Mouse (Mus musculus) embryonic facial prominence, embryonic 12.5 days (tissue): ENCODE data around the gene Ccdc63. TPM values are rescaled to one million over a fixed set of nuclear protein-coding genes. Genes with fewer than 3 reads are reported as not detected.

Source experiments
- ATAC-seq: fragments of 200-750 bp; cut with Nextera tagmentation; 2 replicates; pipeline ENCODE4 v1.8.0; 2017; ENCODE audit not compliant: insufficient number of reproducible peaks, insufficient read depth, low FRiP score, low TSS enrichment
- H3K27ac ChIP-seq: fragments of 300-500 bp; sonication (generic); 2 replicates; pipeline ENCODE4 v1.5.1; 2016; ENCODE audit warnings: mild to moderate bottlenecking
- H3K27me3 ChIP-seq: fragments of 300-500 bp; sonication (generic); 2 replicates; pipeline ENCODE4 v1.6.1; 2016; ENCODE audit warnings: mild to moderate bottlenecking, moderate library complexity
- H3K36me3 ChIP-seq: fragments of 300-500 bp; sonication (generic); 2 replicates; pipeline ENCODE4 v1.6.1; 2016; ENCODE audit warnings: mild to moderate bottlenecking
- H3K4me1 ChIP-seq: fragments of 300-500 bp; sonication (generic); 2 replicates; pipeline ENCODE4 v1.6.1; 2016
- H3K4me2 ChIP-seq: fragments of 300-500 bp; sonication (generic); replicated peaks from 2 replicates; pipeline ENCODE4 v1.6.1; 2016; ENCODE audit warnings: mild to moderate bottlenecking, moderate library complexity
- H3K4me3 ChIP-seq: fragments of 300-500 bp; sonication (generic); 2 replicates; pipeline ENCODE4 v1.5.1; 2016; ENCODE audit warnings: mild to moderate bottlenecking
- H3K9ac ChIP-seq: fragments of 300-500 bp; sonication (generic); 2 replicates; pipeline ENCODE4 v1.6.1; 2016; ENCODE audit warnings: mild to moderate bottlenecking, moderate library complexity
- H3K9me3 ChIP-seq: fragments of 300-500 bp; sonication (generic); 2 replicates; pipeline ENCODE4 v1.6.1; 2016; ENCODE audit warnings: mild to moderate bottlenecking, moderate library complexity
- WGBS: fragments of 180-500 bp; shearing (Covaris S2); methylation state at CpG from one replicate; pipeline ENCODE4 v1.1.7; 2016; 5-methylcytosine and 5-hydroxymethylcytosine counted together
- polyA plus RNA-seq: library from polyadenylated mRNA; unstranded; fragments of >200 nt; fragmentation: Nextera tagmentation; extraction: Ambion mirVana; gene quantifications from 2 replicates; pipeline ENCODE4 v1.2.1, GENCODE M21; 2016

Ccdc63 gene
- polyA plus RNA-seq, 1 experiment from 2014 or later, result not detected

DNA sequence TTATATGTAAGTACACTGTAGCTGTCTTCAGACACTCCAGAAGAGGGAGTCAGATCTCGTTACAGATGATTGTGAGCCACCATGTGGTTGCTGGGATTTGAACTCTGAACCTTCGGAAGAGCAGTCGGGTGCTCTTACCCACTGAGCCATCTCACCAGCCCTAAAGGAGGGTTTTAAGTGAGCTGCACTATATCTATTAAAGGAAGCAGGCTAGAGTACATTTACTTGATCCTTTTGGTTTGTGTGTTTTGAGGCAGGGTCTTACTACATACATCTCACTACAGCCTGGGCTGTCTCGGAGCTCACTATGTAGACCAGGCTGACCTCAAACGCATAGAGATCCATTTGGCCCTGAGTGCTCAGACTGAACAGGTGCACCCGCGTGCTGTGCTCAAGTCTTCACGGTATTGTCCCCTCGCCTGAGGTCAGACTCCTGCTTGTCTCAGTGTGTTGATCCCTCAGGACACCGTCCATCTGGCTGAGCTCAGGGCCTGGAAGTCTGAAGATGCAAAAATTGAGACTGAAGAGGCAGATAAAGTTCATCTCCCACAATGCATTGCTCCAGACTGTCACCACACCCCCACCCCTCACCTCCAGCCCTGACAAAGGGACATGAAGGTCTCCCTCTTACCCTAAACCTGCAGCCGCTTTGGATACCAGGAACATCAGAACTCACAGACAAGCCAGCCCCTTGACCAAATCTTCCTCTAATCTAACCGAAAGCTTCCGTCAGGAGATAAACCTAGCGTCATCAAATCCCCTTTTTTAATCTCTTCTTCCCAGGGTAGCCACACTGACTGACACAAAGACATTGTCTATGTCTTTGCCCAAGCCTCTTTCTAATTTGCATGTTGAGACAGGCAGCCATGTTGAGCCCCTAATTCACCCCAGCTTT, 6.0 kb downstream of the Ccdc63 start:
- 87% methylated on average over 14 of the region's 14 CpGs for WGBS
- Histone ChIP-seq H3K4me1 (peaks cover 15% of the 10 kb centered on the region), H3K9ac (no peak overlapping the region), H3K36me3 (no peaks in the 10 kb centered on the region), H3K4me2 (no peak overlapping the region), H3K27me3 (peaks cover 5% of the 10 kb centered on the region; the same call in 1 of the 2 replicates), H3K9me3 (no peaks in the 10 kb centered on the region), H3K27ac (no peak overlapping the region), H3K4me3 (no peak overlapping the region)
- no peak for ATAC-seq

DNA sequence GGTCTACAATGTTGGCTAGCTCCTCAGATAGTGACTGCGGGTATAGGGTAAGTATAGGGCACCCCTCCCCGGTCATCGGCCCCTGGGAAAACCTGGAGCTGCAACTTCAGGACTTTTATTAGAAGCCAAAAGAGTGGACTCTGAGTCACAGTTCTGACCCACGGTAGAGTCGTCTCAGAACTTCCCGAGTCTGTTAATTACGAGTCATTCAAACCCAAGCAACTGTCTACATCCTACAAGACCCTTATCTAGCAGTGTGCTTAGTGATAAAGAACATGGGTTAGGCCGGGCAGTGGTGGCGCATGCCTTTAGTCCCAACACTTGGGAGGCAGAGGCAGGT, 7.6 kb downstream of the Ccdc63 start:
- no peaks in the 10 kb centered on the region for H3K9me3 ChIP-seq
- no peak overlapping the region for H3K27ac ChIP-seq
- no peaks in the 10 kb centered on the region for H3K36me3 ChIP-seq
- peaks cover 5% of the 10 kb centered on the region; the same call in 1 of the 2 replicates for H3K27me3 ChIP-seq
- ATAC-seq, result no peak
- no peak overlapping the region for H3K9ac ChIP-seq
- no peak overlapping the region for H3K4me3 ChIP-seq
- H3K4me1 ChIP-seq, result peaks cover 18% of the 10 kb centered on the region
- H3K4me2 ChIP-seq, result no peak overlapping the region
- 89% methylated on average over 9 of the region's 9 CpGs for WGBS

DNA sequence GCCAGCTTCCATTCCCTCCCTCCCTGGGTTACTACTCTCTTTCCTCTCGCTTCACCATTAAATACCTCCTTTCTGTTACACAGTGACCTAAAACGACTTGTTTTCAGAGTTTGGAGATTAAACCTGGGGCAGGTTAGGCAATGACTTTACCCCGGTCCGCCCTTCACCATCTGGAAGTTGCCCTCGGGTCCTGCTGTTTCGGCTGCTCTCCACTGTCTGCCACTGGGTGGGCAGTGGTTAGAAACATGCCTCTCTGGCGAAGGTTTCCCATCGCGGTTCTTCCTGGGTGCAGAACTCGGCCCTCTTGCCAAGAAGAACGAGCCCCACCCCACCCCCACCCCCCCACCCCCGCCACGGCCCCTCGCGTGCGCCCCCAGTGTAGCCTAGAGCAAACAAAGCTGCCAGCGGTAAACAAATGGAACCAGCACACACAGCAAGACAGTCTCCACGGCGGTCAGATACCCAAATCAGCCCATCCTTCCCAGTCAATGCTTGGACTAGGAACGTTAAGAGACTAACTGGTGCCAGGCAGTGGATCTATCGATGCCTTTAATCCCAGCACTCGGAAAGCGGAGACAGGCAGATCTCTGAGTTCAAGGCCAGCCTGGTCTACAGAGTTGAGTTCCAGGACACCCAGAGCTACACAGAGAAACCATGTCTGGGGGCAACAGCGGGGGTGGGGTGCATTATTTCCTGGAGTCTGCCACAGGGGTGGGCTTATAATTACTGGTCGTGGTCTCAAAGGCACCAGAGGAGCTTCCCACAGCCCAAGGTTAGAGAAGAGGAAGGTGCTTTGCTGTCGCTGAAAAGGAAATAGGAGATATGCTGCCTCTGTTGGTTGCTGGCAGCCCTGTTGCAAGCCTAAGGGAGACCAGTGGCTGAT, 8.2 kb downstream of the Ccdc63 start:
- ATAC-seq, result no peak
- WGBS, result 20% methylated on average over 26 of the region's 26 CpGs
- Histone ChIP-seq H3K36me3 (no peaks in the 10 kb centered on the region), H3K4me3 (peak overlapping the region; percentile 31), H3K4me2 (peak overlapping the region; percentile 73), H3K4me1 (peaks cover 18% of the 10 kb centered on the region), H3K9ac (no peak overlapping the region), H3K27me3 (peaks cover 5% of the 10 kb centered on the region; the same call in 1 of the 2 replicates), H3K9me3 (no peaks in the 10 kb centered on the region), H3K27ac (no peak overlapping the region)

DNA sequence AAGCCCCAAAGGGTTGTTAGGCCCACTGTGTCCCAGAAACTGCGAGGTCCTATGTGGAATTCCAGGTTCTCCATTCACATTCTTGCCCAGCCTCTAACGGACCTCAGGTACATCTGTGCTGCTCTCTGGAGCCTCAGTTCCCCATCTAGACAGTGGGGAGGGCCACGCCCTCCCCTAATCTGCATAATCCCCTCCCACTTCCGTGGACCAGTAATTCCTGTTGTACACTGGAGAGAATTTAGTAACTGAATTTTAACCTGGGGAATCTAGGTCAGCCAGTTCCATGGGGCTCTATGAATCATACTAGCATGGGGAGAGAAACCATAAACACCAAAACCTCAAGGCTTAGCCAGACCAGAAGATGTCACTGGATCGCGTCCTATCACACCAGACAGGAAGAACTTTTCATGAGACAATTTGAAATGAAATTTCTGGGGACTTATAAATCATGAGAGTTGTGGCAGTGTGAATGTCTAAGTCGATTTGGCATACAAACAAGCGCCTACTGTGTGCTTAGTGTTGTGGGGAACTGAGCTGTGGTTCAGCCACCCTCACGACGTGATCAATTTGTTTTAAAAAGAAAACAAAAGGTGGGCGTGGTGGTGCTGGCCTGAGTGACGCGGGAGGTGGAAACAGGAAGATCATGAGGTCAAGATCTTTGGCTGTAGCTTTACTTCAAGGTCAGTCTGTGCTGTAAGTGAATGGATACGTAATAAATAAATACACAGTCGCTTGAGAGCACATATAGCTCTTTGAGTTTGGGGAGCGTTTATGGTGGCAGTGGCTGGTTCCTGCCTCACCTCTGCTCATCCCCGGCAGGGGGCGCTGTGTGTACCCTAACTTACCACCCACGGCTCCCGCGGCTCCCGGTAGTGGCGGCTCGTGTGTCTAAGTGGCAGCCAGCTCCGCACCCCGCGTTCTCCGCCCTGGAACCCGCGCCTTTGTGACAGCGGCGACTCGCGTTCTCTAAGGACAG, 9.3 kb downstream of the Ccdc63 start:
- peak overlapping the region; percentile 73 for H3K4me2 ChIP-seq
- peak overlapping the region; percentile 31 for H3K4me3 ChIP-seq
- H3K27ac ChIP-seq, result no peak overlapping the region
- no peaks in the 10 kb centered on the region for H3K36me3 ChIP-seq
- H3K9me3 ChIP-seq, result no peaks in the 10 kb centered on the region
- H3K9ac ChIP-seq, result peak overlapping the region; percentile 40; the same call in 1 of the 2 replicates
- H3K27me3 ChIP-seq, result peaks cover 5% of the 10 kb centered on the region; the same call in 1 of the 2 replicates
- ATAC-seq, result no peak
- 10% methylated on average over 33 of the region's 34 CpGs for WGBS
- peaks cover 18% of the 10 kb centered on the region for H3K4me1 ChIP-seq

DNA sequence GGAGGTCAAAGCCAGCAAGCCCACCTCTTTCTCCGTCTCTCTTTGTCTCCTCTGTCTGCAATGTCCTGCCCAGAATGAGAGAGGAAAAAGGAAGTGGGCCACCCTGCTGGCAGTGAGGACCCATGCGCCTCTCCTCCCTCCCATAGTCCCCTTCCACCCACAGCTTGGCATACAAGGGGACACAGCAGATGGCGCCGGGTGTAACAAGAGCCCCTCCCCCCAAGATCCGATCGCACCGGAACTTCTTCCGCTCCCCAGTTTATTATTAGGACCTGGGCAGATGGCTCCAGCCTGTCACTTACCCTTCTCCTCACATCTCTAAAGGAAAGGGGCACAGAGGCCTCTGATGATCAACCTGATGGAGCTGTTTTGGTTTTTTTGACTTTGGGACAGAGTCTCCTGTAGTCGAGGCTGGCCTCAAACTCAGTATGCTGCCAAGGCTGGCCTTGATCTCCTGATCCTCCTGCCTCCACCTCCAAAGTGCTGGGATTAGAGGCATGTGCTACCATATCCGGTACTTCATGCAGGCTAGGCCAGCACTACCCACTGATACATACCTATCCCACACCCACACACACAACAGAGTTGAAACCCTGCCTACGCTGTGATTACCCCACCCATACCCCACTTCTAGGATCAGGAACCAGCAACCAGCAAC, 10.2 kb downstream of the Ccdc63 start:
- 85% methylated on average over 11 of the region's 11 CpGs for WGBS
- no peak overlapping the region for H3K27ac ChIP-seq
- peaks cover 5% of the 10 kb centered on the region; the same call in 1 of the 2 replicates for H3K27me3 ChIP-seq
- no peaks in the 10 kb centered on the region for H3K36me3 ChIP-seq
- no peak for ATAC-seq
- no peaks in the 10 kb centered on the region for H3K9me3 ChIP-seq
- H3K9ac ChIP-seq, result no peak overlapping the region
- no peak overlapping the region for H3K4me3 ChIP-seq
- H3K4me1 ChIP-seq, result peaks cover 18% of the 10 kb centered on the region
- no peak overlapping the region for H3K4me2 ChIP-seq

DNA sequence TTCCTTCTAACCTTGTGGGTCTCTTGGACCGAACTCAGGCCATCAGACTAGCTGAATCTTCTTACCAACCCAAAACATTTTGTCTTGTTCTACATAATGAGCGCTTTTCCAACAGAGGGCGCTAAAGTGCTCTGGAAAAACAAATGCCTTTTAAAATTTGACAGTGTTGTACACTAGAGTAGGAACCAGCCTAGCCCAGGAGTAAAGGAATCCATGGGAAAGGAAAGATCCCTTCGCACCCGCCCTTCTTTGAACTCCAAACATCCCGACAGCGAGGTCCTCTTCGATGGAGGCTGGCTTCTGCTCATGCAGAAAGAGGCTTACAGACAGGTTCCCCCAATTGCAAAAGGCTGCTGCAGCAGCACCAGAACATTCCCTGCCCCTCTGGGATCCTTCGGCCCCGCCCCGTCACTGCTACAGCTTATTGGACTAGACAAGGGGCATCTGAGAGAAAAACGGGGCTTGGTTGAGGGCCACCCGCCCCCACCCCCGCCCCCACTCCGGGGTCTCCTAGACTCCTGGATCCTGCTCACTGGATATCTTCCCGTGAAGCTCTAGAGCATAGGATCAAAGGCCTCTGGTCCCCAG, 11.5 kb downstream of the Ccdc63 start:
- Histone ChIP-seq H3K27ac (no peak overlapping the region), H3K4me2 (0 out of 2 replicates have a peak overlapping the region, but pooled peaks have one; percentile 10), H3K27me3 (peaks cover 5% of the 10 kb centered on the region; the same call in 1 of the 2 replicates), H3K4me3 (no peak overlapping the region), H3K9me3 (no peaks in the 10 kb centered on the region), H3K4me1 (peaks cover 18% of the 10 kb centered on the region), H3K9ac (no peak overlapping the region), H3K36me3 (no peaks in the 10 kb centered on the region)
- 36% methylated on average over 16 of the region's 16 CpGs for WGBS
- no peak for ATAC-seq

DNA sequence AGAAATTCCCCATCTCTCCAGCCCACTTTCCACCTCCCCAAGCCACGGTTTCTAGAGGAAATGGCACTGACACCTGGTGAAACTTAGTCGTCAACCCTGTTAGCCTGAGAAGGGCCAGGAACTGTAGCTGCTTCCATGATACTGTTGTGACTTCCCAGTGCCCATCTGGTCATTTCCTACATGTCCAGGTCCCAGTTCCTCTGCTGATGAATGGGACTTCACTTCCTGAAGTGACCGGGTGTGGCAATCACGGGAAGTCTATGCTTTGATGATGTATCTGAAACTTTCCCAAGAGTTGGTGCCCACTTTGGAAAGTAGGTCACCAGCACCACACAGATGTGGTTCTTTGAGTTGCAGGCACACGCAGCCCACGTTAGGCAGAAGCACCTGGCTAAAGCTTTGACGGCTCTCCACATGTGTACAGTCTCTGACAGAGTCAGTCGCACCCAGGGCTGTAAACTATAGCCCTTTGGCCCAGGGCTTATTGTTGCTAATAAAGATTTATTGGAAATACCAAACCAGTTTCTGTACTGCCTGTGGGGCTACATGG, 15.3 kb downstream of the Ccdc63 start:
- no peak overlapping the region for H3K27ac ChIP-seq
- no peaks in the 10 kb centered on the region for H3K9me3 ChIP-seq
- no peaks in the 10 kb centered on the region for H3K27me3 ChIP-seq
- no peak overlapping the region for H3K4me2 ChIP-seq
- H3K9ac ChIP-seq, result no peak overlapping the region
- H3K4me3 ChIP-seq, result no peak overlapping the region
- peaks cover 3% of the 10 kb centered on the region; the same call in 1 of the 2 replicates for H3K4me1 ChIP-seq
- WGBS, result 79% methylated on average over 8 of the region's 8 CpGs
- no peaks in the 10 kb centered on the region for H3K36me3 ChIP-seq
- ATAC-seq, result no peak

DNA sequence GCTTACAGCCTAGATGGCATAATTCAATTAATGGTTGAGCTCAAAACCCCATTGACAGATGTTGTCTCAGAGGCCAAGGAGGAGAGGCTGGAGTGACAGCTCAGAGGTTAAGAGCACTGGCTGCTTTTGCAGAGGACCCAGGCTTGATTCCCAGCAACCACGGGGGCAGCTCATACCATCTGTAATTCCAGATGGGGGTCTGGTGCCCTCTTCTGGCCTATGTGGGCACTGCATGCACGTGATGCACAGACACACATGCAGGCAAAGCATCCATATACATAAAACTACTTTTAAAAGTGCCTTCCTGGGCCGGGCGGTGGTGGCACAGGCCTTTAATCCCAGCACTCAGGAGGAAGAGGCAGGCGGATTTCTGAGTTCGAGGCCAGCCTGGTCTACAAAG, 24.4 kb downstream of the Ccdc63 start:
- 0 out of 2 replicates have a peak, but pooled peaks cover 3% of the 10 kb centered on the region for H3K27me3 ChIP-seq
- no peak for ATAC-seq
- H3K4me1 ChIP-seq, result no peaks in the 10 kb centered on the region
- no peaks in the 10 kb centered on the region for H3K36me3 ChIP-seq
- H3K27ac ChIP-seq, result no peak overlapping the region
- no peaks in the 10 kb centered on the region; the same call in 1 of the 2 replicates for H3K9me3 ChIP-seq
- no peak overlapping the region for H3K4me3 ChIP-seq
- no peak overlapping the region for H3K9ac ChIP-seq
- no peak overlapping the region for H3K4me2 ChIP-seq
- WGBS, result 76% methylated on average over 6 of the region's 6 CpGs

DNA sequence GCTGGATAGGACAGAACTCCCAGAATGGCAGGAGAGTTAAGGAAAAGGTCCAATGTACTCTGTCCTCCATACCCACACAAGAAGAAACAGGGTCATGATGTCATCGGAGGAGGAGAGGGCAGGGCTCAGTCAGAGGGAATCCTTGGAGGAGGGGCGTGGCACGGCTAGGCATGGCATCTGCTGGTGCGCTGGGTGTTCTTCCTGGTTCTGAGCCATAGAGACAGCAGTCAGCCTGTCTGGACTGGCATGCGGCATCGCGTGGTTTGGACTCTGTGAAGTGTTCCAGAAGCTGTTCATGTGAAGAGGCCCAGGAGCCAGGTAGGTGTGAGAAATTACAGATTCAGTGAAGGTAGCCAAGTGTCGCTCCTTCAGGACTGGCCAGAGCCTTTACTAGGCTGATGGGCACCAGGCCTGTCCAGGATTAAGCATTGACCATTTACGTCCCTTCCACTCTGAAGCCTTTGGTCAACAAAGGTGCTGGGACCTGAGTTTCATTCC, 25.3 kb downstream of the Ccdc63 start:
- WGBS, result 96% methylated on average over 9 of the region's 9 CpGs
- Histone ChIP-seq H3K4me1 (no peaks in the 10 kb centered on the region), H3K27me3 (0 out of 2 replicates have a peak, but pooled peaks cover 3% of the 10 kb centered on the region)

DNA sequence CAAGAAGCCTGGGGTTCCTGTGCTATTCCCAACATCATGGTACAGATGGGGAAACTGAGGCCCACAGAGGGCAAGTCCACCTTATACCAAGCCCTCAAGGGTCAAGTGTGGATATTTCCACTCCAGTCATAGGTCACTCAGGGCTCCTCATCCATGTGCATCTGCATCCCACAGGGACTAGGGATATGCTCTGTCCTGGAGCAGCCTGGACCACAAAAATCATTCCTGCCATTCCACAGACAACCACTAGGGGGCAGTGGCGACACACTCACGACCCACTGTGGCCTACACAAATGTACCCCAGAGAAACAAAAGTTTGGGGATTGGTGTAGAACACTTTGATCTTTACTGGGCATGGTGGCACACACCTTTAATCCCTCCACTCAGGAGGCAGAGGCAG, 26.4 kb downstream of the Ccdc63 start:
- H3K4me2 ChIP-seq, result no peak overlapping the region
- no peak for ATAC-seq
- H3K27me3 ChIP-seq, result 0 out of 2 replicates have a peak, but pooled peaks cover 3% of the 10 kb centered on the region
- no peak overlapping the region for H3K9ac ChIP-seq
- H3K4me1 ChIP-seq, result no peaks in the 10 kb centered on the region
- H3K4me3 ChIP-seq, result no peak overlapping the region
- H3K9me3 ChIP-seq, result no peaks in the 10 kb centered on the region; the same call in 1 of the 2 replicates
- WGBS, result 4% methylated on average over 2 of the region's 2 CpGs
- H3K27ac ChIP-seq, result no peak overlapping the region
- no peaks in the 10 kb centered on the region for H3K36me3 ChIP-seq

More for the DNA sequence above, 25.3 kb downstream of the Ccdc63 start:
- no peak overlapping the region for H3K27ac ChIP-seq
- H3K4me2 ChIP-seq, result no peak overlapping the region
- H3K9me3 ChIP-seq, result no peaks in the 10 kb centered on the region; the same call in 1 of the 2 replicates
- no peak overlapping the region for H3K4me3 ChIP-seq
- no peaks in the 10 kb centered on the region for H3K36me3 ChIP-seq
- ATAC-seq, result no peak
- no peak overlapping the region for H3K9ac ChIP-seq
